Mouse (Mus musculus): ENCODE measurements around the gene 1700003F12Rik.

1700003F12Rik gene

GRCm38 (mm10) chr2:154546711-154547110 is at the start of gene 1700003F12Rik:
TSS of gene 1700003F12Rik (plus strand) at chr2:154547085.
- DNase-seq (ENCODE audit: low read depth, low spot score), result no peak

GRCm38 (mm10) chr2:154498571-154498970 is 48.3 kb upstream of the 1700003F12Rik start:
- DNase-seq (ENCODE audit: low read depth, low spot score), result no peak

- no peak for DNase-seq (ENCODE audit: low read depth, low spot score)
Measured at GRCm38 (mm10) chr2:154499717-154500247, 47.1 kb upstream of the 1700003F12Rik start.

- no peak for DNase-seq (ENCODE audit: low read depth, low spot score)
Measured at GRCm38 (mm10) chr2:154500758-154501157, 46.1 kb upstream of the 1700003F12Rik start.

- no peak for DNase-seq (ENCODE audit: low read depth, low spot score)
Measured at GRCm38 (mm10) chr2:154507076-154507475, 39.8 kb upstream of the 1700003F12Rik start.

- peak; percentile 8 for DNase-seq (ENCODE audit: low read depth, low spot score)
Measured at GRCm38 (mm10) chr2:154507566-154508283, 39.2 kb upstream of the 1700003F12Rik start.

- no peak for DNase-seq (ENCODE audit: low read depth, low spot score)
Measured at GRCm38 (mm10) chr2:154508450-154508849, 38.4 kb upstream of the 1700003F12Rik start.

- no peak for DNase-seq (ENCODE audit: low read depth, low spot score)
Measured at GRCm38 (mm10) chr2:154510141-154510540, 36.7 kb upstream of the 1700003F12Rik start.

- no peak for DNase-seq (ENCODE audit: low read depth, low spot score)
Measured at GRCm38 (mm10) chr2:154516944-154517343, 29.9 kb upstream of the 1700003F12Rik start.

GRCm38 (mm10) chr2:154517424-154517823 is 29.5 kb upstream of the 1700003F12Rik start:
- DNase-seq (ENCODE audit: low read depth, low spot score), result no peak

- DNase-seq (ENCODE audit: low read depth, low spot score), result no peak
Measured at GRCm38 (mm10) chr2:154521449-154521848, 25.4 kb upstream of the 1700003F12Rik start.

- no peak for DNase-seq (ENCODE audit: low read depth, low spot score)
Measured at GRCm38 (mm10) chr2:154522334-154522733, 24.6 kb upstream of the 1700003F12Rik start.

- DNase-seq (ENCODE audit: low read depth, low spot score), result no peak
Measured at GRCm38 (mm10) chr2:154525285-154525684, 21.6 kb upstream of the 1700003F12Rik start.

- DNase-seq (ENCODE audit: low read depth, low spot score), result no peak
Measured at GRCm38 (mm10) chr2:154526531-154526930, 20.4 kb upstream of the 1700003F12Rik start.

GRCm38 (mm10) chr2:154532888-154533287 is 14.0 kb upstream of the 1700003F12Rik start:
- no peak for DNase-seq (ENCODE audit: low read depth, low spot score)

GRCm38 (mm10) chr2:154534704-154535270 is 12.1 kb upstream of the 1700003F12Rik start:
- no peak for DNase-seq (ENCODE audit: low read depth, low spot score)

- no peak for DNase-seq (ENCODE audit: low read depth, low spot score)
Measured at GRCm38 (mm10) chr2:154538310-154538709, 8.6 kb upstream of the 1700003F12Rik start.

- DNase-seq (ENCODE audit: low read depth, low spot score), result no peak
Measured at GRCm38 (mm10) chr2:154538710-154539109, 8.2 kb upstream of the 1700003F12Rik start.

- DNase-seq (ENCODE audit: low read depth, low spot score), result peak; percentile 38
Measured at GRCm38 (mm10) chr2:154539720-154540119, 7.2 kb upstream of the 1700003F12Rik start.

GRCm38 (mm10) chr2:154541630-154542029 is 5.3 kb upstream of the 1700003F12Rik start:
- no peak for DNase-seq (ENCODE audit: low read depth, low spot score)

- no peak for DNase-seq (ENCODE audit: low read depth, low spot score)
Measured at GRCm38 (mm10) chr2:154543567-154544347, 3.1 kb upstream of the 1700003F12Rik start.

- no peak for DNase-seq (ENCODE audit: low read depth, low spot score)
Measured at GRCm38 (mm10) chr2:154548688-154549087, 1.8 kb downstream of the 1700003F12Rik start.
